Mouse (Mus musculus) right cerebral cortex, postnatal 36 days (tissue): Measurements from ENCODE around the gene Dlx4.

Experiments used
- DNase-seq, 2 experiments: peaks; one replicate each; pipeline ENCODE4 v3.0.0; 2022; ENCODE audit warnings: low spot score in 2 of 2, mixed read lengths in 1 of 2

Dlx4 gene

DNA sequence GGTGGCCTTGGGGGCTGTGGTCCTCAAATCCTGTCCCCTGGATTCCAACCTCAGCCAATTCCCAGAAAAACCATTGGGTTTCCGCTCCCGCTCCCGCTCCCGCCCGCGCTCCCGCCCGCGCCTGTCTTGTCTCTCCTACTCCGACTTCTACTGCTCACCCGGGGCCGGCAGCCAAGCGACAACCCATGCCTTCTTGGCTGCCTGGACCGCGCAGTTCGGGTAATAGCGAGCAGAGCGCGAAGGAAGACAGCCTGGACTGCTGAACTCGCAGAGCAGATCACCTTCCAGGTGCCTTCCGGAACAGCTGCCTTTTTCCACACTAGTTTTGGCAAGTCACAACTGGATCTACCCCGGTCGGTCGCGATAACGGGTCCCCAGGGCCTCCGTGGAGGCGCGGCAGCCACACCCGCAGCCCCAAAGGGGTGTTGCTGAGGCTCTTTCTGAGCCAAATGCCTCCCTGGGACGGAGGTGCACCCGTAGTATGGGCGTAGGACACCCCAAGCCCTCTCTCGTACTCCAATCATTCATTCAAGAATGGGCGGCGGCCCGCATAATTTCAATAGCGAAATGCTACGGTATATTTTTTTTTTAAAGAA is 3.0 kb downstream of the Dlx4 start:
- no peak for DNase-seq

GRCm38 (mm10) chr11:95142258-95142657 is 3.8 kb downstream of the Dlx4 start:
- no peak for DNase-seq

DNA sequence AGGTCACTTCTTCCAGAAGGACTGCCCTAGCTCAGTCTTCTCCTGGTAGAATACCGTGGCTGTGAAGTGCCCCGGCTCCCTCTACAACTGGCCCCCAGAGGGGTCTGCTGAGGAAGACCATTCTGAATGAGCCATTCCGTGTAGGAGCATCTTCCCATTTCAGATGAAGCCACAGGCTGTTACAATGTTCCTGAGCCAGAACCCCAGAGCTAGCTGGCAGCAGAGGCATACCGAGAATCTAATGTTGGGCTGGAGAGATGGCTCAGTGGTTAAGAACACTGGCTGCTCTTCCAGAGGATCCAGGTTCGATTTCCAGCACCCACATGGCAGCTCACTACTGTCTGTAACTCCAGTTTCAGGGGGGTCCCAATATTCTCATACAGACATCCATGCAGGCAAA is 6.2 kb downstream of the Dlx4 start:
- DNase-seq: no peak

GRCm38 (mm10) chr11:95137281-95137680 is 8.8 kb downstream of the Dlx4 start:
- no peak for DNase-seq

DNA sequence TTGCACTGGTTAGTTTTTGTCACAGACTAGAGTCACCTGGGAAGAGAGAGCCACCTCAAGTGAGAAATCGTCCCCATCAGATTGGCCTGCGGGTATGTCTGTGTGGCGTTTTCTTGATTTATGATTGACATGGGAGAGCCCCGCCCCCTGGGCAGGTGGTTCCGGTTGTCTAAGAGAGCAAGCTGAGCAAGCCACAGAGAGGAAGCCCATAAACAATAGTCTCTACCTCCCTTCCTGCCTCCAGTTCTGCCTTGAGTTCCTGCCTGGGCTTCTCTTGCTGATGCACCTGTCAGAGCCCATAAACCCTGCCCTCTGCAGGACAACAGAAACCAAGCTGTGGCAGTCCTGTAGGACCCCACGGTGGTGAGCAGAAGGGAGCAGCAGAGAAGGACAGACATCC is 12.7 kb downstream of the Dlx4 start:
- no peak for DNase-seq

- DNase-seq: no peak
Measured at GRCm38 (mm10) chr11:95130668-95131252, 15.3 kb downstream of the Dlx4 start.

GRCm38 (mm10) chr11:95128359-95128758 is 17.7 kb downstream of the Dlx4 start:
- no peak for DNase-seq

GRCm38 (mm10) chr11:95126272-95127245 is 19.5 kb downstream of the Dlx4 start:
- DNase-seq: no peak

GRCm38 (mm10) chr11:95125366-95125948 is 20.6 kb downstream of the Dlx4 start:
- no peak for DNase-seq

DNA sequence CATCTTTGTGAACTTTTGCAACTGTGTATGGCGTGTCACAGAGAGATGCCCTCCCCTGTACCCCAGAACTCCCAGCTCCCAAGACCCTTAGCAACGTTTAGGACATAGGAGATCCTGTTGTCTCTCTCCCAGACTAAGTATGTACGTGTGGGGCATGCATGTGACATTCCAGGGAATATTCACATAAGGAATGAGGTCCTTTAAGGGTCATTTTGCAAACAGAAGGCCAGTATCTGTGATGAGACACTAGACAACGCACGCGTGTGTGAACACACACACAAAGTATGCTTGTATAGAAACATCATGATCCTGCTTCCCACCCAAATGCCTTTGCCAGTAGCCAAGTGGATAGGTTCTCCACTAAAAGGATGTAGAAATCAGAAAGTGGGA is 24.0 kb downstream of the Dlx4 start:
- no peak for DNase-seq

- DNase-seq: no peak
Measured at GRCm38 (mm10) chr11:95121161-95122099, 24.6 kb downstream of the Dlx4 start.

DNA sequence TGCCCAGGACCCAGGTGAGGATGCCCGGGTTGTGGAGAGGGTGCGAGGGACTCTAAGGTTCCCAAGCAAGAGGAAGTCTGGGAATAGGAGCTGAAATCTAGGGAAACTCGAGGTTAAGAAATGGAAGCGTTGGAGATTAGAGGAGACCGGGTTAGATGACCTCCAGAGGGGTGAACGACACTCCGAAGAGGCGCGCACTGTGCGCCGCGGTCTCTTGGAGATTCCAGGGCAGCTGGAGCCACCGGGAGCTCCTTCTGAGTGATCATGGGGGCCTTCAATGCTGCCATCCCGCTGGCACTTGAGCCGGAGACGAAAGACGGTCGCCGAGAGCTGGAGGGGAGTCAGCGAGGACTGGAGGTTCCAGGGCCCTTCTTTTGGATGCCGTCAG is 25.4 kb downstream of the Dlx4 start:
- DNase-seq: no peak

GRCm38 (mm10) chr11:95119990-95120632 is 26.0 kb downstream of the Dlx4 start, which contains the start of gene Dlx3:
TSS of gene Dlx3 (plus strand) at chr11:95120119.
- DNase-seq: no peak

DNA sequence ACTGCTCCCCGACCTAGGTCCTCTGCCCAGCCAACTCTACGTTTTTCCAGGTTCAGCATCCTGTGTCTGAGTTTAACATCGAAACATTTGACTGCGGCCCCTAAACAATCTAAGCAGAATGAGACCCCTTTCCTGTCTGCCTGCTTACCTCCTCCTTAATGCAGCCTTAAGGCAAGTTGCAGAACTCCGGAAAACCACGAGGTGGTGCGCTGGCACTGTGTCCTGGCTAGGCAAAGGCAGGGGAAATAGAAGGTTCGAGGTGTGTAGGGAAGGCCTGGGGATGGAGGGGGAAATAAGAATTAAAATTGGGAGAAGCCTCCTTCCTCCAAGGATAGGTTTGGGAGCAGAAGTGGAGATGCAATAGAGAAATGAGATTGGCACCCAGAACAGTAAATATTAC is 27.6 kb downstream of the Dlx4 start:
- peak; percentile 52 to 63 for DNase-seq

- DNase-seq: peak; percentile 46 to 59
Measured at GRCm38 (mm10) chr11:95117030-95117429, 29.0 kb downstream of the Dlx4 start.

DNA sequence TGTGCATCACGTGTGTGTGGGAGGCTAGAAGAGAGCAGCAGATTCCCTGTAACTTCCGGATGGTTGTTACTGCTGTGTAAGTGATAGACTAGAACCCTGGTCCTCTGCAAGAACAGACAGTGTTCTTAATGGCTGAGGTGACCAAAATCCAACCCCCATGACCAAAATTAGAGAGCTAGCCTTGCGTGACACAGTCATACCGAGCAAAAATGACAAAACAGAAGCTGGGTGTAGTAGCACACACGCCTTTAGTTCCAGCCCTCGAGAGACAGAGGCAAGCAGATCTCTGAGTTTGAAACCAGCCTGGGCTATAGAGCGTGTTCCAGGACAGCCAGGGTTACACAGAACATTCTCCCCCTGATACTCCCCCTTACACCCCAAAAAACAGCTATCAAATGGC is 36.0 kb downstream of the Dlx4 start:
- DNase-seq: no peak

- DNase-seq: no peak
Measured at GRCm38 (mm10) chr11:95109000-95109399, 37.1 kb downstream of the Dlx4 start.

DNA sequence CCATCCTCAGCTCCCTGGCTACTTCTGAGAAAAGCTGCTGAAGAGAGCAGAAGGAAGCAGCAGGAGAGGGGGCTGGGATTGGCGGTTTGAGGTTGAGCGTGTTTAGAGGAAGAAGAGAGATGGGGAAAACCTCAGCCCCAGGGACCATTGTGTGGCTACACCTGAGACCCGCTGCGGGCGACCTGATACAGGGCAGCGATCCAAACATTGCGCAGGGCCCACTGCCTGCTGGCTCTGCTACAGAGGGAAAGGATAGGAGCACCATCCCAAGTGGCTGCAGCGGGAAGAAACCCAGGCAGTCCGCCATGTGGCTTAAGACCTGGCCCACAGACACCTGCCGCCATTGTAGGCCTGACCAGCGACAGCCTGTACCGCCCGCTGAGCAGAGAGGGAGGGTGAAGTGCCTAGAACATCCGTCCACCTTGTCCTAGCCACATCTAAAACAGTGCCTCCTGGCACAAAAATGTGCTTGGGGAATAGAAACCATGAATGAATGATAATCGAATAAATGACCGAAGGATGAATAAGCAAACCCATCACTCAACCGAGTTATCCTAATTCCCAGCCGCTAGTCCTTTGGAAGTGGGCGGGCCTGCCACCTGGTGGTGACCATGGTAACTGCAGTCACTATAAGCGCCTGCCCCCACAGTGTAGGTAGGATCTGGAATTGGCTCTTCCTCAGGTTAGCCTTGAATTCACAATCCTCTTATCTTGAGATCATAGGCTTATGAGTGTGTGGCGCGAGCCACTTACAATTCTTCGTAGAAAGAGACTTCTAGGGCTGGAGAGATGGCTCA is 39.4 kb downstream of the Dlx4 start:
- DNase-seq: peak; percentile 50 to 70

GRCm38 (mm10) chr11:95105274-95105874 is 40.7 kb downstream of the Dlx4 start:
- no peak for DNase-seq
